Mouse (Mus musculus) Muller cell, postnatal 12 days (primary cell): ENCODE data around the gene Dusp16.

ENCODE experiments used
- DNase-seq: peaks from one replicate; pipeline ENCODE4 v3.0.0-alpha.2; 2015; ENCODE audit errors: inconsistent ontology term

Gene Dusp16

DNA sequence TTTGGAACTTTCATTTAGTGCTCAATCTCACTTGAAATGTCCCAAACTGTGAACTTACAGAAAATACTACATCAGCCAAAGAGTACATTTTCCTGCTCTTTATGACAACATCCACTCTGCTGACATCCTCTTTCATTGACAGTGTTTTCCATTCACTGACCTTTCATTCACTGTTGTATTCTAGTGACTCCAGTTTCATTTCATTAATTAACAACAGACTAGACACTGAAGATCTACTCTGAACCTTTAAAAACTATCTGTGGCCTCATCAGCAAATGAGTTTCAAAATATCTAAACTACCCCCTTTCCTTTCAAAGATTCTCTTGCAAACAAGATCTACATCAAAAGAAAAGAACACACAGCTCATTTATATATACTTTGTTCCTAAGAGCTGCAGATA is 48.9 kb downstream of the Dusp16 start:
- DNase-seq: no peak

DNA sequence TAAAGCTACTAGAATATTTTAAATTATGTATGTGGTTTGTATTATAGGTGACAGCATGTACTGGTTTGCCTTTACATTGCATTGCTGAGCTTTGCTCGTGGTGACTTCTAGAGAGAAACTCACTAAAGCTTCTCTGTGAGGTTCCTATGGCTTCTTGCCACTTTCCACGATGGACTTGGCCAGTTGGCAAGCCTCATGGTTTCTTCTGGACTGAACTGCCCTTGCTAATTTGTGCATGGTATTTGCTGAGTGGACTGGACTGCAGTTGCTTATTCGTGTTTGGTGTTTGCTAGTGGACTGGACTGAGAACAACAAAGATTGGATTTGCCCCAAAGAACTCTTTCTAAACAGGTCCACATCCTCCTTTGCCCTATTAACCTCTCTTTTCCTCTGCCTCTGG is 55.6 kb downstream of the Dusp16 start:
- peak; percentile 56 for DNase-seq

DNA sequence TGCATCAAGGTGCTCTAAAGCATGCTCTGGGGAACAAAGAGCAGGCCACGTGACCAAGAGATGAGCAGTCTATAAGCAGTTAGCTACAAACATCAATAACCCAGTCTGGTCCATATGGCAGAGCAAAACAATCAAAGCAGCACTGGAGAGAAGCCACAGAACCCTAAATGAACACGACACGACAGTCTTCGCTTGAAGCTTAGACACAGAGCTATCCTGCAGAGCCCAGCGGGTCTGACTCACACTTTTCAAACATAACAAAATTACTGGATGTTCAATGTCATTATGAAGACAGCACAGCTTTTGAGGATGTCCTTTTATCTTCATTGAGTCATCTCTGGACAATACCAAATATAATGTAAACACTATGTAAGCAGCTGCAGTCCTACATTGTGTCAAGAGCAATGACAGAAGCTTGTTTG is 58.6 kb downstream of the Dusp16 start:
- peak; percentile 82 for DNase-seq

DNA sequence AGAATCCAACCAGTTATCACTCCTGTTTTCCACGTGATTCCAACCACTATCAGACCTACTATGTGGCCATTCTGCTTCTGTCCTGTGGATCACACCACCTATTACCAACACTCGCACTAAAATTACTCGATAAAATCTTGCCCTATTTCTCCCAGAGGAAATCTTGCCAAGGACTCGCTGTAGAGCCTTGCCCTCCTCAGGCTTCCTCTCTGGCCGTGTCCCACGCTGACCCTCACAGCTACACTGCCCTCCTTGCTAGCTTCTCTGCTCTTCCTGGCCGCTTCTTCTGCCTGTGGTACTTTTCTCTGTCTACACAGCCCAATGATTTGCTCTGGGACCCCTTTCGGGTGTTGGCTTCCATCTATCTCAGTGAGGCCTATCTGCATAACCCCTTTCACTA is 59.6 kb downstream of the Dusp16 start:
- DNase-seq: no peak

DNA sequence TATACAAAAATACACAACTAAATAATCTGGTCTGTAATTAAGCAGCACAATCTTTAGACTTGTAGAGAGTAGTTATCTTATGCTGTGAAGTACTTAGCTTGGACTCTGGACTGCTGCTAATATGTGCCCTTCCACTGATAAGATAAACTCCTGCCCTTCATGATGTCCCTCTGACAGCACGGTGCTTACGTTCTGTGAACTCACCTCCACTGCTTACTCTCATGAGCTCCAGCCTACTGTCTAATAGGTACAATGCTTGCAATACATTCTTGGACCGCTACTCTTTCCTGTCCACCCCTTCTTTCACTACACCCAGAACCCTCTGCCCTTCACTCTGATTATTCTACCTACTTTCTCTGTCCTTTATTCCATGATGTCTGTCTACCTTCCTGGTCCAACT is 61.4 kb downstream of the Dusp16 start:
- DNase-seq: no peak

DNA sequence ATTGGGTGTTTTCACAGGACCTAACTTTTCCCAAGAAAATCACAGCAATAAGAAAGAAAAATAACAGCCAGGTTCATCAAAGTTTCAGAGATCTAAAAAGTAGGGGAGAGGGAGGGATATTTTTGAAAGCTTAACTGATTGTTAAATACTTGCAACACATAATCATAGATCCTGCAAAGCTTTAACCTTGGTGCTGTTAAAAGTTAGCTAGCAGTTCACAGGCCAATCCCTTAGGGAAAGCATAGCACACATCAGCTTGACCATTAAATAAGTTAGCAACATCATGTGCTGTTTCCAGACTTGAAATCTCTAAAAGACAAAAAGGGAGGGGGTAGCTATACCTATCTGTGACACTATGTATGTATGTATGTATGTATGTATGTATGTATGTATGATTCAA is 67.0 kb downstream of the Dusp16 start:
- DNase-seq: no peak

DNA sequence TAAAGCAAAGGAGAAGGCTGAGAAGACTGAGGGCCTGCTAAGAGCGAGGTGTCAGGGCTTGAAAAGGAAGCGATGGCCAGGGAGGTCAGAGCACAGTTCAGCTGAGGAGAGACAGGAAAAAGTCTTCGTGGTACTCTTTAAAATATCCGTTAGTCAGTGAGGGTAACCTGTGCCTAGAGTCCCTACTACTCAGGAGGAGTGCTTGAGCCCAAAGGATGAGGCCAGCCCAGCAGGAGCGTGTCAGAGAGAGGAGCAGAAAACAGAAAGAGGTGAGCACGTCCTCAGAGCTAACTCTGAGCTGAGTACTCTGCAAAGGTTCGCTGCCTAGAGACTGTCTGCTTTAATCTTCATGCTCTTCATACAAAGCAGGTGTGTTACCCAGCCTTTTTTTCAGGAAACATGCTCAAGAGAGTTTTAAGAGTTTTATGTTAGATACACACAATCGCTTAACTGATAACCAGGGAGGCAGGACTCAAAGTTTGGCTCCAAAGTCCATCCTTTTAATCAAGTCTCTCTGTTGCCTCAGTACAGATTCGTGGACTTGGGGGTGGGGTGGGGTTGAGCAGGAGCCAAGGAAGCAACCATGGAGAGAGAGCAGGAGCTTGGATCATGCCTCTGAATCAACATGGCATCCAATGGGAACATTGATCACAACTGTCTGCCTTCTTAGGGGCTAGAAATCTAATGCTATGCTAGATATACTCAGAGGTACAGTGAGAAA is 68.4 kb downstream of the Dusp16 start:
- no peak for DNase-seq

DNA sequence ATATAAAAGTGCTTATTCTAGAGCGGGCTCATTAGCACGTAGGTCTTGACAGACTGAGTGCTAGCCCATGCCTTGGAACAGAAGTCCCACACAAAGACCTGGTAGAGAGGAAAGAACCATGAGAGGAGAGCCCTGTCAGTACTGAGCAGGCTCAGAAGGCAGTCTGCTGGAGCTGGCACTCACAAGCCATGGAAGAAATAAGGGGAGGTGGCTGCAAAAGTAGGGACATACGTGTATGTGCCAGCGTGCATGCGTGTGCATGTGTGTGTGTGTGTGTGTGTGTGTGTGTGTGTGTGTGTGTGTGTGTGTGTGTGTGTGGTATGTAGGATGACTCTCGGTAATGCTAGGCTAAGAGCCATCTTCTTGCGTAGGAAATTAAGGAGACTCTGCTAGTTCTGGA is 69.1 kb downstream of the Dusp16 start:
- no peak for DNase-seq

DNA sequence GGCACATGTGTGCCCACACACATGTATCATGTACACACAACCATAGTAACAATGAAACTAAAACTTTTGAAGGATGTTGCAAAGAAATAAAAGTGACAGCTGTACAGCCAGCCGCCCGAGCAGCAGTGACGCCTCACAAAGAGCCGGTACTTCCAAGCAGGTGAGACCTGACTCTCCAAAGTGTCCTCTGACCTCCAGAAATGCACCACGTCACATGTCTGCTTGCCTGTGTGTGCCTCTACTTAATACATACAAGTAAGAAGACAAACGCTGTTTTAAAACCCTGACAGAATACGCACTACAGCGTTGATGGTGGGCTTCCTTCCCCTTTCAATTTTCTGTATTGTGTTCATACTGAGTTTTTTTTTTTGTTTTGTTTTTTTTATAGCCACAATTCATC is 69.5 kb downstream of the Dusp16 start:
- no peak for DNase-seq

DNA sequence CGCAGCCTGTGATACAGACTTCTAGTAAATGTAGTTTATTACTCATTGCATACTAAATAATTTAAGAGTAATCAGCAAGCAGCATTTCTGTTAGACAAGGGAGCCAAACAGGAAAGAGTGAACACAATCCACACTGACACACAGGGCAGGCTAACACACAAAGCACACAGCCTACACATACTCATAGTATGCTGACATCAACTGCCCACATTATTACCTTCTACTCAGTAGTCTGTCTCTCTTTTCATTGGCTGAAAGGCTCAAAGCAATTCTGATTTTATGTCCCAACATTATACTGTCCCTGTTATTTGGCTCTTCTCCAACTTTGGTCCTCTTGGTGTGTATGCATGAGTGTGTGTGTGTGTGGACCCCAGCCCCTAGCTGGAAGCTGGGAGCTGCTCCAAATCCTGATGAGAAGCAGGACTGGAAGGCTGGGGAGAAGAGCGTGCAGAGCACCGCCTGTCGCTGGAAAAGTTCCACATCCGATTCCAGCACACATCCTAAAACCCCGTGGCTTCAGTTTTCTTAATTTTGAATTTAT is 70.6 kb downstream of the Dusp16 start:
- DNase-seq: no peak

DNA sequence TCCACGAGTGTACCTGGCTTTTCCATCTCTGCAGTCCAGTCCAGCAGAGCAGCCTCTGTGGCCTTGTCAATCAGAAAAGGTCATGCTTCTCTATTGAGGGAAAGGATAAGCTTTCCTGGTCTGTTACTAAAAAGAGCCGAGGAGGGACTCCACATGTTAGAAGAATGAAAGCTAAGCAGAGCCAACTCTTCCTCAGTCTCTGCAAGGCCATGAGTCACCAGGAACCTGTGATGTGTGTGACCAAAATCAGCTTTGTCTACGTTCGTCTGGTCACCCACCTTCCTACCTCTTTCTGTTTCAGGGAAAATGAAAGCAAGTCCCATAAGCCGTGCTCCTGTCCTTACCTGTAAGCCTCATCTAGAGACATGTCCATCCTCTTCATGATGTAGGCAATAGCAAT is 72.3 kb downstream of the Dusp16 start:
- DNase-seq: no peak

DNA sequence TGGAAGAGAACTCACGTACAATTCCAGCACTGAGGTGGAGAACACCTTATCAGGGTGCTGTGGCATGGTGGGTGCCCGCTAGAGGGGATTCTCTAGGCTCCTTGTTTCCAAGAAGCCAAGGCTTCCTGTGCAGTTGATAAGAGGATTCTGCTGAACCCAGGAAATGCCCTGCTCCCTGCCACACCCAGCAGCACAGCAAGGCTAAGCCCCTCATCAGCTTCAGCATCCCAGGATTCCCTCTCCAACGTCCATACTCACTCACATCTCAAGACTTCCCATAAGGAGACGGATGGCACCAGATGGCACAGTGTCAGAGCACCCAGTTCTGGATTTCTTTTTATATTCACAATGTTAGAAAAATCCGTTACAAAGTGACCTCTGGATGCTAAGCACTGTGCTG is 73.3 kb downstream of the Dusp16 start:
- no peak for DNase-seq

DNA sequence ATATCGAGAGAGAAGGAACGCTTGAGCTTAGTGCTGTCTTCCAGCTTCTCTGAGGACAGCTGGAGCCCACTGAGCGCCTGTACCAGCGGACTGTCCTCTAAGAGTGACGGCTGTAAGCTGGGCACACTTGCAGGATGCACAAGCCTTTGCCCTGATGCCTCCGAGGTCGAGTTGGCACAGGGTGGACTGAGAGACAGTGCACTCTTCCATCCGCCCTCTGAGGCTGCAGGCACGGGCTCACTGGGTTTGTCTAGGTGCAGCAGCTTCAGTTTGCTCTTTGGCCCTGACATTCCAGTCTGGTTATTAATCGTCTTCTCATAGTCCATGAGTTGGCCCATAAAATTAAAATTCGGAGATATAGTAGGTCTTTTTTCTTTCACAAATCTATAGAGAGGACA is 73.8 kb downstream of the Dusp16 start:
- DNase-seq: no peak

DNA sequence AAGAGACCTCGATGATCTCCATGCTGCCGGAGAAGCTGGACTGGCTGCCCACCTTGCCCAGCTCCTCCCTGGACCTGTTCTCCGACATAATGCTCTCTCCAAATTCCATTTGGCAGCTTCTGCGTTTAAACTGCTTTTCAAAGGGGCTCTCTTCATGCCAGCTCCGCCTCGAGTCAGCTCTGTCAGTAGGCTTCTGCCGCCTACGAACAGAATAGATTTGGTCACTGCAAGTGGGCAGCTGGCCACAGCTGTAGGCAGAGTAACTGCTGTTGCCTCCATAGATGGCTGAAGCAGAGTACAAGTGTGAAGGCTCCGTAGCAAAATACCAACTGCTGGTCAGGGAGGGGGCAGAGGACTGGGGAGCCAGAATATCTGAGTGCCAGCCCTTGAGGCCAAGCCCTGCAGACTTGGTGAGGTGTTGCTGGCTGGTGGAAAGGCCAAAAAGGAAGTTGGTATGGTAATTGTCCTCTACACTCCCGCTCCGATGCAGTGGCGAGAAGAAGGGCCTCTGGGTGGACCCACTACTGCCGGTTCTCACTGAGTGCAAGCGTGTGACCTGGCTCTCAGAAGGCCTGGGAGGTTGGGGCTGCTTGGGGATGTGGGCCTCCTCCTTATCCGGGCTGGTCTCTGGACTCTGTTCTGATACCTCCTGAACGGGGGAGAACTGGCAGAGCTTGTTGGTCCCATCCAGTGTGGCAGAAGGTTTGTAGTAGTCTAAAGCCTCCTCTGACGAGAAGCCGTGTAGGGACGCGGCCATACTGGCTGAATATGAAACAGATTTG is 74.3 kb downstream of the Dusp16 start:
- no peak for DNase-seq

DNA sequence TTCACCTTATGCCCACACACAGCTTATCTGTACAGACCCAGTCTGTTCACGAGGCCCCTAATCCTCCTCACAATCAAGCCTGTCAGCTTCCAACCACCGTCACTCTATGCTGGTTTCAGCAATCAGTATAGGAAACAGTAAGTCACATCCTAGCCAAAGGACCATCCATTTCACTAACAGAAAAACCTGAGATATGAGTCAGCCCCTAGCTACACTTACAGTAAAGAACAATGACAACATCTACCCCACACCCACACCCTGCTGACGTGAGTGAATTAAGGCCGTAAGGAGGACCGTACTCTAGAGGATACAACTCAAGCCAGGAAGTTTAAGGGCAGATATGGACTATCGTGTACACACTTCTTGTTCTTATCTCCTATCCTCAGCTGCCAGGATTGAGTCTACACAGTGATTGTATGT is 76.2 kb downstream of the Dusp16 start:
- DNase-seq: no peak

DNA sequence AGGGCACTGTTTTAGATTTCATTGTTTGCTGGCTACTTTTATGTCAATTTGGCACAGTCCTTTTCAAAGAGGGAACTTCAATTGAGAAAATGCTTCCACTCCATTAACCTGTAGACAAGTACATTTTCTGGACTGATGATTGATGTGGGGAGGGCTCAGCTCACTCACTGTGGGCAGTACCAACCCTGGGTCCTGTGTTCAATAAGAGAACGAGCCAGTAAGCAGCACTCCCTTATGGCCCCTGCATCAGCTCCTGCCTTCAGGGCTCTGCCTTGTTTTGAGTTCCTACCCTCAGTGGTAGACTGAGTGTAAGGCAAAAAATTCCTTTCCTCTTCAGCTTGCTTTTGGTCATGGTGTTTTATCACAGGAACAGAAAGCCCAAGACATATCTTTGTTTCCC is 78.5 kb downstream of the Dusp16 start:
- no peak for DNase-seq

DNA sequence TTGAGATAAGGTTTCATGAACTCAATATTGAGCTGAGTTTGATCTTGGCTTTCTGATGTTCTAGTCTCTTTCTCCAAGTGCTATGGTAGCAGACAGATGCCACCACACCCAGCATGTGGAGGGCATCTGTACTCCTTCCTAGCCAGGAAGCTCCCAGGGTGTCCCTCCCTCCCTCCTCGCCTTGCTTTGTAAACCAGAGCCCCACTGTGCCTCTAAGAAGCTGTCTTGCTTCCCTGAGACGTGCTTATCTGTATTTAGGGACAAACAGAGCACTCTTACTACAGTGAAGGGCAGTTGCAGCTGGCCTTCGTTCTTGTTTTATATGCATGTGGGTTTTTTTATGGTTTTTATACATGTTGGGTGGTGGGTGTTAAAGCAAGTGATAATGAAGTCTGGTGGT is 79.1 kb downstream of the Dusp16 start:
- DNase-seq: no peak

DNA sequence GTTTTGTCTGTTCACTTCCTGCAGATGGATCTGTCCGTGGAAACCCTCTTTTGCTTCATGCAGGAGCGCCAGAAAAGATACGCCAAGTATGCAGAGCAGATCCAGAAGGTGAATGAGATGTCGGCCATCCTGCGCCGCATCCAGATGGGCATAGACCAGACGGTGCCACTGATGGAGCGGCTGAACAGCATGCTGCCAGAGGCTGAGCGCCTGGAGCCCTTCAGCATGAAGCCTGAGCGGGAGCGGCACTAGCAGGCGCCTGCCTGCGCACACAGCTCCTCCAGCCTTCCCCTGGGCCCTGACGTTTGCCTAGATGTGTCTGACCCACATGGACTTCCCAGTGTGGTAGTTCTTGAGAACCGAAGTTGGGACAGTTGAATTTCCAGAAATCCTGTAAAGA is 82.4 kb downstream of the Dusp16 start:
- no peak for DNase-seq

DNA sequence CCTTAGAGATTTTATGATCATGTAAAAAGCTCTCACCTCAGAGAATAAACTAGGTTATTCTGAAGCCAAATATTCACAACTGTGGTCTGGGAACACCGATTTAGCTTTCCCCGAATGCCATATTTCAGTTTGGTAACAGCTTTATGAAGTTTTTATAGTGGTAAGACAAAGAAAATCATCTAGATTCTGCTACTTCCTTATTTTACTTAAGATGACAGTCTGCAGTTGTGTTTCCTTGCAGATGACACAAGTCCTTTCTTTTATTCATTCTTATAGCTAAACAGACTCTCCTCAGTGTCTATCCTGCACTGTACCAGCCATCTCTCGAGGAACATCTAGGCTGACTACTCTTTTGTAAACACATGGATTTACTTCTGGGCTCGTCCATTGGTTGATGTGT is 86.0 kb downstream of the Dusp16 start:
- DNase-seq: no peak

DNA sequence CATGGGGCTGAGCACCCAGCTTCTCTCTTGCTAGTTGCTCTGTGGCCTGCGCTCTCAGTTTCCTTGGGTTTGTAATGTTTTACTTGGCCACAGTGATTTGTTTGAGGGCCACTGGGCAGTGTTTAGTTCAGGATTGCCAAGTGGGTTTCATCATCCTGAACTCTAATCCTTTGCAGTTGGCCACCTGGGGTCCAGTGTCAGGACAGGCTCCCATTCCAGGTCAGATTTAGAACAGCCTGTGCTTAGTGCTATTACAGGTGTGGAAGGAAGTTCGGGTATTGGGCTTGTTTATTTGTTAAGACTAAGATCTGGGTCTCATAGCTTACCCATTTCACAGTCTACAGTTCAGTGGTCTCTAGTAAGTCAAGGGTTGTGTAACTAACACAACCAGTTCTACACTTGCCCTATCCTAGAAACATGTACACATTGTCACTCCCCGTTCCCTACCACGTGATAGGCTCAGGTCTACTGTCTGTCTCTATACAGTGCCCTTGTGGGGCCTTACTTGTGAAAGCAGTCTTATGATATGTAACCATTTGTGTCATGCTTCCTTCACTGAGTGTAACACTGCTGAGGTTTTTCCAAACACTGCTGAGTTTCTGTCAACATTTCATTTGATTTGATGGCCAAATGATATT is 89.3 kb downstream of the Dusp16 start:
- DNase-seq: no peak

DNA sequence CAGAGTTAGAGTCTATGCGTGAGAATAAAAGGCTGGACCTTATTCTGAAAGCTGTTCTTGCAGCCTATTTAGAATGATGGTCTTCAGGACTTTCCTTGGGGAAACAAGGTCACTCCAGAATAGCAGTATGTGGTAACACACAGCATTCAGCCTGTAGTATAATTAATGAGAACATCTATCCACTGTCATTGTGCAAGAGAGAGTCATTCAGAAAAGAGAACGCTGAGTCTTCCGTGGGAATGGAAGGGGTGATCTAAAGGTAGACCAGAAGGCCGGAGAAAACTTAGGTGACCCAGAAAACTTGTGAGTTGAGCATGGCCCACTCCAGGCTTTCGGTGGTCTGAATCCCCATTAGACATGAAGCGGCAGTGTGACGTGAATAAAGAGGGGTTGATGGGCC is 90.2 kb downstream of the Dusp16 start:
- DNase-seq: no peak

DNA sequence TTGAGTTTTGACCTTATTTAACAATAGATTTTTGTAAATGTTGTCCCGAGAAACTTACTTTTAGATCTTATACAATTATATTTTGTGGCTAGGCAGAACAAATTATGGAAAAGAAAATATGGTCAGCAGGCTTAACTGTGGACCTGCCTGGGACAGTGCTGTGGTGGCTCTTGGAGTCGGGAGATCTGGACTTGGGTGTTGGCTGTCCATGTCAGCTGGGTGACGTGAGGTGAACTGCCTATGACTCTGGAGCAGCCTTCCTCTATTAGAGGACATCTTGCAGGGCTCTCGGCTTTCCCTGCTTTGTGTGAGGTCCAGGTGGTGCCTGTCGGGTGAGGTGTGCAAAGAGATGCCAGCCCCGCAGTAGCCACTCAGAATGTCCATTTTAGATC is 91.2 kb downstream of the Dusp16 start:
- no peak for DNase-seq
